Mouse (Mus musculus): ENCODE measurements around the gene Tshz2.

Tshz2 gene

GRCm38 (mm10) chr2:169633491-169634289 lies 877 bp downstream of the Tshz2 start:
- DNase-seq, result no peak

DNA sequence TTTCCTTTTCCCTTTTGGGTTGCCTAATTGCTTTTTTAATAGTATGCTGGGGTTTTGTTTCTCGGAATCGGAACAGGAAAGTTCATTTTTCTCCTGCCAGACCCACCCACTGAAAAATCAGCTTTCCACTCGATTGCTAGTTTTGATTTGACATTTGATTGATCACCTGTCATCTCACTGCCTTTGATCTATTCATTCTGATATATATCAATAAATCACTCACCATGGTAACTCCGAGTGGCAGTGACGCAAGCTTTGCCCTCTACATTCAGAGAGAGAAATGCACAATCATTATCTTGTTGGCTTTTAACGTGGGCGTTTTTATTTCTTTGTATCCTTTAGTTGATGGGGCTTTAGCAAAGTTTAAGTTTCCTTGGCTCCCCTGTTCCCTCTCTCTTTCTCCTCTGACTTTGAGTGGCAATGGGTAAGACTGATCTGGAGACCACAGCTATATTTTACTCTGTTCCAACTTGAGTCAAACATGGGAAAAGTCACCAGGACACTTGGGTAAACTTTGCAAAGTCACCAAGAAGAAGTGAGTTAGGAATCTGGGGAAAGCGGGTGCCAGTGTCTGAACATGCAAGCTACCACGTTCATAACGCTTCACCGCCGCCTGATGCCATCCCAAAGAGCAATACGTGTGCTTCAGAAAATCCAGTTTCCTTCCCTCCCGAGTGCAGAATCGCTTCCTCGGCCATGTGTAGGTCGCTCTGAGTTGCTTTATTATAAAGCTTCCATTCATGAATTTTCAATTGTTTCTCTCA lies 2.0 kb downstream of the Tshz2 start:
- no peak for DNase-seq

DNA sequence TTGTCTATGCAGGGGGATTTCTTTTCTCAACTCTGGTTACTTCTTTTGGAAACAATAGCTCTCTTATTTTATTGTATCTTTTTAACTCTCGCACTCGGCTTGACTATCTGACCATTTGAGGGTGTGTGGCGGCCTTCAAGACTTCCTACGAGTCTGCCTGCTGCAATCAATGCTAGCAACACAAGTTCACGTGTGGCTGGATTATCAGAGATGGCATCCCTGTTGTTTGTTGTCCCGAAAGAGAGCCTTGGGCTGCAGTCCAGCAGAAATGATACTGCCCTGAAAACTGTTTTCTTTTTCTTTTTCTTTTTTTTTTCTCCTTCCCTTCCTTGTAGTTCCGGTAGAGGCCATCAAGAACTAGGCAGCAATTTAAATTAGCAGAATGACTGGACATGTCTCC lies 2.6 kb downstream of the Tshz2 start:
- DNase-seq, result no peak

- no peak for DNase-seq
Observed at GRCm38 (mm10) chr2:169636414-169636813, 3.6 kb downstream of the Tshz2 start.

DNA sequence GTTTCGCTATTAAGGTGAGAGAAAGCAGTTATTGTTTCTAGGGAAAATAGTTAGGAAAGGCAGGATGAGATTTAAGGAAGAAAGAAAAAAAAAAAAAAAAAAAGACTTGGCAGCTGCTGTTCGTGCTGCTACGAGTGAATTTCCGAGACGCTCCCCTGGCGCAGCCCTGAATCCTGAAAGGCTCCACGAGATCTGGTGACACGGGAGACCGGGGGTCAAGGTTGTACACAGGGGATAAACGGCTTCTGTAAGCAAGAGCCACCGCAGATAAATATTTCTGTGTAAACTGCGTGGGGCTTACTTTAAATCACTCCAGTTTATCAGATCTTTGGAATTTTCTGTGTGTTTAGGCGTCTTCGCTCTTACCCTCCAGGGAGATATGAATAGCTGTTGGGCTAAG lies 8.7 kb downstream of the Tshz2 start:
- DNase-seq, result no peak

- DNase-seq, result no peak
Observed at GRCm38 (mm10) chr2:169642420-169642819, 9.6 kb downstream of the Tshz2 start.

DNA sequence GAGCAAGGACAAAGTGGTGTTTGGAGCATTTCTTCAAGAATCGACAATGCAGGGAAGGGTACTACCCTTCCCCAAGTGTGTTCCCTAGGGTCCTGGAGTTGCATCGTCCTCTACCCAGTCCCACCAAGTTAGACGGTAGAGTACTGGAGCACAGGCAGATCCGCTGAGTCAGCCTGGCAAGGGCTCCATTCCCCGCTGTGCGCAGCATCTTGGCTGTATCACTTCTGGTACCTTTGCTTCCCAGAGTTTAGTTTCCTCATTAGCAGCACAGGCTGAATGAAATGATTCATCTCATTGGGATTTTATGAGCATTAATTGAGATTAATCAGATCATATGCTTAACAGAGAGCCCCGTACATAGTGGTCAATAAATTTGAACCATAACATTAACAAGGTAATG lies 14.3 kb downstream of the Tshz2 start:
- DNase-seq, result no peak

DNA sequence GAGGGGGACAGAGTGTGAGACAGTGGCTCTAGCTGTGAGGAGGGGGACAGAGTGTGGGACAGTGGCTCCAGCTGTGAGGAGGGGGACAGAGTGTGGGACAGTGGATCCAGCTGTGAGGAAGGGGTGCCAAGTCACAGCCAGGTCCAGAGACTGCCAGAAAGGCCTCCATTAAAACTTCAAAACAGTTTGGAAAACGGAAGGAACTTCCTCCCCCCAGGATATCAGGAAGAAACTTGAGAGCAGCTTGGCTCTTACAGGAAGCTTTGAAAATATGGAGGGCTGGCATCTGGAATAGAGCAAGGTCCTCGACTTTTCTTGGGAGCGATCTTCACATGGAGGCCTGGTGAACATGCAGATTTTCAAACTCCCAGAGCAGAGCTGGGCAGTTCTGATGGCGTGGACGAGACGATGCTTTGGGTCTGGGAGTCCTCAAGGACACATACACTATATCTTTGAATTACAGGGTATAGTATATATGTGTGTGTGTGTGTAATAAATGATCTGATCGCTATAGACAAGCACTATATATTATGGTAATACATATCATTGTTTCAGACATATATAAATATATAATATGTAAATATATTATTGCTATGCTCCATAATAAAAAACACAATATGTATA lies 16.6 kb downstream of the Tshz2 start:
- DNase-seq, result no peak

GRCm38 (mm10) chr2:169653282-169653681 lies 20.5 kb downstream of the Tshz2 start:
- no peak for DNase-seq

- DNase-seq, result no peak
Observed at GRCm38 (mm10) chr2:169663792-169664191, 31.0 kb downstream of the Tshz2 start.

DNA sequence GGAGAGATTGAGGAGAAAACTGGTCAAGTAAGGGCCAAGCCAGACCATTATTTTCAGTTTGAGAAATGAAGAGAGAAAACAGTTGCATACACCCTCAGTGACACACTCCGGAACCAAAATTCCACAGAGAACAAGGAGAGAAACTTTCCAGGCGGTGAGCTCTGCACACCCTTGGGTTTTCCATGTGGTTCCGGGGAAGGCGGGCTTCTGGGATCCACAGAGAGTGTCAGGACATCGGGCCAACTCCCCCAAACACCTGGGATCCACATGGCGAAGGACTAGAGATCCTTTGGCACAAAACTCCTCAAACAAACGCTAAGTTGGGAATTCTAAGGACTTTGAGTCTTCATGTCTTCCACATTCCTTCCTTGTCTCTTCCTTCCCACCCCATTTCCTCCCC lies 38.5 kb downstream of the Tshz2 start:
- no peak for DNase-seq

GRCm38 (mm10) chr2:169673786-169674185 lies 41.0 kb downstream of the Tshz2 start:
- DNase-seq, result no peak

DNA sequence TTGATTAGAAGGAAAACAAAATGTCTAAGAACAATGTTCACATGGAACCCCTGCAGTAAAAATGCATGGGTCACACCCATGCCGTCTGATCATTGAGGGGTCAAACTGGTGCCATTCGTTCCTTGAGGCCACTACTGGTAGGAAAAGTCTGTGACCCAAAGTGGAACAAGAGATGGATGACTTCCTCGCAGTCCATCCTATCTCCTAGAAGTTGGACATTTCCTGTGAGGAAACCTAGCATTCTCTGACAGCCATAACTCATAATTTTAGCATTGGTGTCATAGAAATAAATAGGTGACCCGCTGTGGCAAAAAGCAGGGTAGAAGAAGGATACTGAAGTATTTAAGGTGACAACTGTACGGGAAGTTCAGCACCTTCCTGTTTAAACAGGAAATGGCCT lies 41.4 kb downstream of the Tshz2 start:
- no peak for DNase-seq

DNA sequence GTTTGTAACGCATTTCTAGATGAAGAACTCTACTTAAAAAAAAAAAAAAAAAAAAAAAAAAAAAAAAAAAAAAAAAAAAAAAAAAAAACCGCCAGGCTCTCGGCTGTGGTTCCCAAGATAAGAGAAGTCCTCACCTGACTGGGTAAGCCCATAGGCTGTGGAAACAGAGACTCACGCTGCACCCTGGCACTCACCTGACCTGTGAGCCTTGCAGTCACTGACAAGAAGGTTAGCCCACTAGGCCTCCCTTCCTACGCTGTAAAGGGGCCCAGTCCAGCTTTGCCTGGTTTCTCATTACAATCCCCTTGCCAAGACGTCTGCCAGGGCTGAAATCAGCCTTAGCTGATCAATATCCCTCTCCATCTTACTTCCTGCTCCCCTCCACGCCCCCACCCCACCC lies 46.5 kb downstream of the Tshz2 start:
- no peak for DNase-seq

GRCm38 (mm10) chr2:169679951-169680350 lies 47.1 kb downstream of the Tshz2 start:
- no peak for DNase-seq

- no peak for DNase-seq
Observed at GRCm38 (mm10) chr2:169685260-169685659, 52.4 kb downstream of the Tshz2 start.

GRCm38 (mm10) chr2:169685747-169686146 lies 52.9 kb downstream of the Tshz2 start:
- no peak for DNase-seq

DNA sequence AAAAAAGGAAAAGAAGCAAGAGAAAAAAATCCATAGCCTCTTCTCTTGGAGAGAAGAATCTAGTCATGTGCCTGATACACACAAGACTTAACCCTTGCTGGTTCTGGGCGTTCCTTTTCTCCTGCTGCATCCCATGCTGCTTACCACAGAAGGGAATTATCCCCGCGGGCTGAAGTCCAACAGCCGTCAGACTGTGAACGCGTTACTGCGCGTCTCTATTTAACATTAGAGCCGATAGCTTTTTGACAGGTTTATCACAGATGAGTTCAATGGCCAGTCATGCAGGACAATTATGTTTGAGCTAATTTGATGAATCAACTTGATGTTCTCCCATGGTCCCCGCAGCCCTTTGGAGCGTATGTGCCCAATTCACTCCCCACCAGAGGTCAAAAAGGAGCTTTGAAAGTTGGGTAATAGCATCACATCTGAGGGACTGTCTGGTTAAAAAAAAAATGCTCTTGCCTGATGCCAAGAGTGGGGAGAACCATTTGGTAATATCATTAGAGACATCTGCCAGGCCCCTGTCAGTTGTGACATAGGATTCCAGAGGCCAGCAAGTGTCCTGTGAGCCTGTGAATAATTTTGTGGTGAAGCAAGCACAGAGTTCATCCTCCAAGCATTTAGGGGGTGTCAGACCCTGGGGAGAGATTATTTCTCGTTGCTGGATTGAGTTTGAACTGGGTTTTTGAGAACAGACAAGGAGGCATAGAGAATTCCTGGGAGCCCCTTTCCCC lies 54.1 kb downstream of the Tshz2 start:
- no peak for DNase-seq

DNA sequence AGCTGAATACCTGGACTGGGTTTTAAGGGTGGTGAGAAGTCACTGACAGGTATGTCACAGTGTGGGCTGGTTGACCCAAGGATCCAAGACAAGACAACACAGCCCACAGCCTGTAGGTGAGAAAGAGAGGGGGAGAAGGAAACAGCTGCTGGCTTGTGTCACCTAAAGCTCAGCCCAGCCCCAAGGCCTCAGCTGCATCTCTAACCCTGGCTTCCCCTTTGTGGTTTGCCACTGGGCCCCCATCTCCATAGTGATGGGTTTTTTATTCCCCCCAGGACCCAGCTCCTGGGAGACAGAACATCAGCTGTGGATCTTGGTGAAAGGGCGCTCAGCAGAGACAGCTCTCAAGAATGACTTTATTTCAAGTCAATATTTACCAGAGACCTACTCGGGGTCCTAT lies 57.2 kb downstream of the Tshz2 start:
- no peak for DNase-seq

DNA sequence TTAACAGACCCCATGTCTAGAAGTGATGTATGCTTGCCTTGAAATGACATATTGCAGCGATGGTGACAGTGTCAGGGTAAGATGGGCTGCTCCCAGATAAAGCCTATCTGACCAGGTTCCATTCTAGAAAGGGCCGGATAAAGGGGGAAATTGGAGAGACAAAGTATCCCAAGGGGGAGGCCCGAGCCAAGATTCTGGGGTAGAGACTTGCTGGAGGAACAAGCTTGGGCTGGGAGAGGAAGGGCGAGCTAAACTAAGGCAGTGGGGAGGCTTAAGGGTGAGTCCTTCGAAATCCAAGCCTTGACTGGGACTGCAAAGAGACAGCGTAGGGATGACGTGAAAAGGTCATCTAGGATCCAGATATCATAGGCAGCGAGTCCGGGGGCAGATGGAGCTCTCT lies 61.7 kb downstream of the Tshz2 start:
- no peak for DNase-seq

DNA sequence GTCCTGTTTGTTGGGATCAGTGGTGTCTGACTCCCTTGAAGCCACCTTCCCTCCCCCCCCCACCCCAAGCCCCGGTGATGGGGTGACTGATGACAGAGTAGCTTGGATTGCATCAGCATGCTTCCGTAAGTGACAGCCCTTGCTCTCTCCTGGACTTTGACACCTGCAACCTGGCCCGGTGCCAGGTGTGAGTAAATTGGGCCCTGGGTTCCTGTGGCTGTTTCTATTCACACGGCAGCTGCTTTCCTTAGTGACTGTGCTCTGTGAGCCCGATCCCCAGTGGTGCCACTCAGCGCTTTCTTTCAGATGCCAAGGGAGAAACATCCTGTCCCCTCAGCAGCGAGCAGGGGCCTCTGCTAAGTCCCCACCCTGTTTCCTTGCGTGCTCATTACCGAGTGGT lies 62.2 kb downstream of the Tshz2 start:
- no peak for DNase-seq

DNA sequence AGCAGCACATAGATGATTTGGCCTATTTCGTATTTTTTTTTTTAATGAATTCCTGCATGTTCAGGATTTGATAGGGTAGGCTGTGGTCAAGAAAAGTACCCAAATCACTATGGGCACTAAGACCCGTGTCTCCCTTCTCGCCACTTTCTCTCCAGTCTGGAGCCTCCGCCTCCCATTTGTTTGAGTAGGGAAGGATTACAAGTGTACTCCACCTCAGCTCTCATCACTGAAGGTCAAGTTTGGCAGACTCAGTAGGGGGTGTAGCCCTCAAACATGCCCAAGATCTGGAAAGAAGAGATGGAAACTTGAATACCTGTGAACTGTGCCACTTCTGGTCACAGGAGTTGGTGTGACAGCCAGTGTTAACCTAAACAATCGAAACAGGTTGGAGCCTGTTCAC lies 66.3 kb downstream of the Tshz2 start:
- no peak for DNase-seq

DNA sequence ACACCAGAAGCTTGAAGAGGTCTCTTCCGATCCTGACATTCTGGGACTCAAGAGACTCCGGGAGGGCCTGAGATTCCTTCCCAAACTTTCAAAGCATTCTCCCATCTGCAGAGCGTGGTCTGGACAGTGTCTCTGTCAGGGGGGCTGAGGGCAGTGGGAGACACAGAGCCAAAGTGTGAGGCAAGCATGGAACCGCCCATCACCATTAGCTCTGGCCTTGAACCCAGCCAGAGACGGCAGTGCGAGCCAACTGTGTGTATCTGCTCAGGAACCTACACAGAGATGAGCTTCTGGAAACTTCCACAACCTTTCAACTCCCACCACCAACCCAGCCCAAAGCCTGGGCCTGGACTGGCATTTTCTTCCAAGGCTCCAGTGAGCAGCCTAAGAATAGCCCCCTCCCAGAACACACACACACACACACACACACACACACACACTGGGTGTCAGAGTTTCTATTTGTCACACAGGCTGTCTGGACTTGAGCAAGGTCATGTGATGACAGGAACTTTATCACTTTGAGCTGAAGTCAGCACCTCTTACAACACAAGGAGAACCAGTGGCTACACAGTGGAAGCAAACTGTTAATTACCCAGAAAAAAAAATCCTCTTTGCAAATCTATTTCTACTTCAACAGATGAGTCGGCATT lies 67.2 kb downstream of the Tshz2 start:
- no peak for DNase-seq

Measured in cerebellum, adult 18-20 months (tissue).